Mouse (Mus musculus) urinary bladder, postnatal 25 days (tissue): ENCODE measurements around the gene Gm21731.
"Not testable (repeated sequence)": the region's sequence is repeated elsewhere in the genome, so short reads cannot be mapped to it uniquely, and the experiment has no call there.

Source experiments
- DNase-seq: peaks from one replicate; pipeline ENCODE4 v3.0.0; 2022; ENCODE audit warnings: low spot score

Gene Gm21731

DNA sequence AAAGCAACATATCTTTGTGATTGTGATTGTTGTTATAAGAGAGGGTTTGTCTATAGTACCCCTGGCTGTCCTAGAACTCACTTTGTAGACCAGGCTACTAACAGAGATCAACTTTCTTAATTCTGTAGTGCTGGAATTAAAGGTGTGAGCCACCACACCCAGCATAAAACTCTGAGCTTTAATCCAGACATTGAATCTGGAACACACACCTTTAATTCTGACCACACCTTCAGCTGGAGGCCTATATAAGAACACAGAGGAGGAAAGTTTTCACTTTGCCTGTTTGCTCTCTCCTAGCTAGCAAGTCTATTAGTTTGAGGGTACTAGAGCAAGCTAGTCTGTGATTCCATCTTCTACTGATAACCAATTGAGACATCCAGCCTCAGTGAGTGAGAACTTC lies at the start of gene Gm21731:
Gm21731 (plus strand) TSS at position 301 of the 400 bp plus-strand sequence.
- not testable (repeated sequence) for DNase-seq

DNA sequence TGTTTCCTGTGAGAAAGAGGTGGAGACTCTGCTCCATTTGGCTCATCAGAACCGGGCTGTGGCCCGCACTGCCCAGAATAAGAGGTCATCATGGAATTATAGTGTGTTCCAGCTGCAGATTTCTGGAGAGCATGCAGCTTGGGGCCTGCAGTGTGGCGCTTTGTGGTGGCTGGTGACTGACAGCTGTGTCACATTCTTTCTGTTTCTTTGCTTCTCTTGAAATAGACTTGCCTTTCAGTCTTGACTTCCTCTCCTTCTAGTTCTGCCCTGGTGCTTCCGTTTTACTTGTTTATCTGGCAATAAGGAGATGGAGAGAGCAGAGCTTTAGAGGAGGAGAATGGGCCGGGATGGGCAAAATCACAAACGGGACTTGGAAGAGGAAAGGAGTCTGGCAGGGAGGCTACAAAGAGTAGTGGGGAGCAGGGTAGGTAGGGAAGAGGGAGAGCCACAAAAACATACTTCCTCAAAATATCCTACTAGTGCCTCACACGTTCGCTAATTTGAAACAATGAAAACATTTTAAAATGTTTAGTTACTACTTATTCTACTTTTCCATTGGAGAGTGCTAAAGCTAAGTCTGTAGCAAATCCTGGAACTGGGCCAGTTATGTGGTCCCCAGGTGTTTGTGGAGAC lies 42.6 kb upstream of the Gm21731 start:
- DNase-seq = not testable (repeated sequence)

DNA sequence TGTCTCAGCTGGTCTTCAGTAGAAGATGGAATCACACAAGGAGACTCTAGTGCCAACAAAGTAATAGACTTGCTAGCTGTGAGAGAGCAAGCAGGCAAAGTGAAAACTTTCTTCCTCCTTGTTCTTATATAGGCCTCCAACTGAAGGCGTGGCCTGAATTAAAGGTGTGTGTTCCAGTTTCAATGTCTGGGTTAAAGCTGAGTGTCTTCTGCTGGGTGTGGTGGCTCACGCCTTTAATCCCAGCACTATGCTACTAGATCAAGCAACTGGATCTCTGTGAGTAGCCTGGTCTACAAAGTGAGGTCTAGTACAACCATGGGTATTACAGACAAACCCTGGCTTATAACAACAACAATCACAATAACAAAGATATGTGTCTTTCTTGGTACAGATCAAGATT lies 23.1 kb upstream of the Gm21731 start, which contains the start of gene Gm21762:
Gm21762 (minus strand) TSS at position 101 of the 400 bp plus-strand sequence.
- DNase-seq = not testable (repeated sequence)

DNA sequence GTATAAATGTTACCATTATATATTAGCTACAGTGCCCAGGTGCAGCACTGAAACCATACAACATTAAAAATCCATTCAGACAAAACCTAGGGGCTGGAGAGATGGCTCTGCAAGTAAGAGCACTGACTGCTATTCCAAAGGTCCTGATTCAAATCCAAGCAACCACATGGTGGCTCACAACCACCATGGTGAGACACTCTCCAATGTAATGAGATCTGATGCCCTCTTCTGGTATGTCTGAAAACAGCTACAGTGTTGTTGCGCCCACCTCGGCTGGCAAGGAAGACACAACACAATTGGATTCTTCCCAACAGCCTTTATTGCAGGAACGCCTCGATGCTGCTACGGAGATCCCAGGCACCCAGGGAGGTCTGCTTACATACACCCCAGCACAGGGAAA lies 18.0 kb upstream of the Gm21731 start:
- DNase-seq = not testable (repeated sequence)

DNA sequence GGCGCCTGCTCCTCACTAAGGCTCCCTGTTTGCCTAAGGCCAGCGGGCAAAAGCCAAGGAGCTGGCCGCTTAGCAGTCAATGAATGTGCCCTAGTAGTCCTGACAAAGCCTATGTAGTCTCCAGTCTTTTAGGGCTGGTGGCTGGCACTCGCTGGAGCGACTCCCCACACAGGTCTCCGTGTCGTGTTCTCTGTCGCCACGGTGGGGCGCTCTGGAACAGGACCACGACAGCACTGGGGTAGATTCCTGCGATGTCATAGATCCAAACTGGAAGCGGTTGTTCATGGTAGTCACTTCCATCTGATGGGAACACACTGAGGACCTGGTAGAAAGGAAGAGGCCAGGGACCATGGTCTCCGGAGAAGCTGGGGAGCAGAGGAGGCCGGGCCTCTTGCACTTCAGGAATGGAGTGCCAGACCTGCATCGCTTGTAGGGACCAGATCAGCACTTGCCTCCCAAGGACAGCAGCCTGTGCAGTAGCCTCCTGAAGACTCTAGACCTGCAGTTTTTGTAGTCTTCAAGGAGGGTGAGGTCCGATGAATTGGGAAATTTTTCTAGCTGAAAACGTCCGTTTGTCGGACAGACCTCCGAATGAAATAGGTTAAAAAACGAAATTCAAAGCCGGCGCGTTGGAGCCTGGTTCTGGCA lies 15.8 kb upstream of the Gm21731 start:
- DNase-seq = not testable (repeated sequence)

DNA sequence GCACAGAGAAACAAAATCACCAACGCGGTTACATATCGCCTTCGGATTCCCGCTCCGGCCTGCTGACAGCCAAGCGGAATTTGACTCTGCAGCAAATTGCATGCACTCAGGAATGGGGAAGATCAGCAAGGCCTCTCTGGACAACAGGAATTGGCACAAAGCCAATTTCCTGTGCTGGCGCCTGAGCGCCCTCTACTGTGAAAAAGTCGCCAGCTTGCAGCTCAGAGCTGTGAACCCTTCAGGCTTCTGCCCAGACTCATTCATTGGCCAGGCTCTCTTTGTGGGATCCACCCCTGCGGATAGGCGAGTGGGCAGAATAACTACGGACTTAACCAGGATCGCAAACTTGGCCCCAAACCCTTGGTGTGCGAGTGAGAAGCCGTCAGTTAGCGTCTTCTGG lies 7.1 kb upstream of the Gm21731 start:
- DNase-seq = not testable (repeated sequence)

DNA sequence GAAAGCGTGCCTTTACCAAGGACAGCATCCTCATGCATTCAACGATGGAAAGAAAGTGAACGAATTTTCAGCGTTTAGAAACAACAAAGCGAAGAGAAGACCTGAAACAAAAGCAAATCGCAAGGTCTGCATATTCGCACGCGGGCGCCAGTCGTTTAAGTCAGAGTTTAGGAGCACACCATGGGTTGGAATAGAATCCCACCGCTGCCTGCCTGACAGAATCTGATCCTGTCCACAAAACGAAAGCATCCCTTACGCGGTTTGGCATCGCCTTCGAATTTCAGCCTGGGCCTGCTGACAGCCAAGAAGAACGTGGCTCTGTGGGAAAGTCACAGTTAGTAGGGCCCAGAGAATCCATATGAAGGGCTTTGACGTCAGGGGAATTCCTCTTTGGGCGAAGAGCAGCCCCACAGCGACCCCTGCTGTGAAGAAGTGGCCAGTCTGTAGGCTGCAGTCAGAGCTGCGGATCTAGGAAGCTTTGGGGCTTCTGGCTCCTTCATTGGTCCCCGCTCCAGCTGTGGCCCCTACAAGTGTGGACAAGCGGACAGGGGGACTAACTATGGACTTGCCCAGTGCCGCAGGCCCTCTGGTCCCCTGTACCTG lies 6.4 kb upstream of the Gm21731 start:
- not testable (repeated sequence) for DNase-seq

DNA sequence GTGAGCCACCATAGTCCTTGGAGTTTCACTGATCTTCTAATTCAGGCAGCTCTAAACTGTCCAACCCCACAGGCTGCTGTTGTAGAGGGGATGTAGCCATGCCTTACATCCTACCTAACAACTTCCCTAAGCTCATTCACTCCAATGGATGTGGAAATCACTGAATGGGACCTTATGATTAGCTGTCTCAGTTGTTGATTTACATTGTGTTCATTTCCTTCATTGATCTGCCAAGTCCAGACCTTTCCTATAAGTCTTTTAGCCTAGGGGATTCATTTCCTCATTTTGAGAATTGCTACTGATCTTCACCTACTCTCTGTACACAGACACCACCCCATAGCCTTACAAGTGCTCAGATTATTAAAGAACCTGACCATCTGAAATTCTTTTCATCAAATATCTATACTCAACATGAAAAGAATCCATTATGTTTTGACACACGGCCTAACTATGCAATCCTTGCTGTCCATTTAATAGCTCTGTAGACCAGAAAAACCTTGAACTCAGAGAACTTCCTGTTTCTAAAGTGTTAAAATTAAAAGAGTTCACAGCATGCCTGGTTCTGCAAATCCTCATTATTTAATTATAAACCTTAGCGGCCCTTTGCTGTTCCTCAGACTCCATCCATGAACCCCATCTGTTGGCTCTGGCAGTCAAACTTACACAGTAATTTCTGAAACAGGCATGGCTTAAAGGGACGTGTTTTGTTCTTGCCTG lies 12.5 kb downstream of the Gm21731 start:
- DNase-seq = not testable (repeated sequence)

DNA sequence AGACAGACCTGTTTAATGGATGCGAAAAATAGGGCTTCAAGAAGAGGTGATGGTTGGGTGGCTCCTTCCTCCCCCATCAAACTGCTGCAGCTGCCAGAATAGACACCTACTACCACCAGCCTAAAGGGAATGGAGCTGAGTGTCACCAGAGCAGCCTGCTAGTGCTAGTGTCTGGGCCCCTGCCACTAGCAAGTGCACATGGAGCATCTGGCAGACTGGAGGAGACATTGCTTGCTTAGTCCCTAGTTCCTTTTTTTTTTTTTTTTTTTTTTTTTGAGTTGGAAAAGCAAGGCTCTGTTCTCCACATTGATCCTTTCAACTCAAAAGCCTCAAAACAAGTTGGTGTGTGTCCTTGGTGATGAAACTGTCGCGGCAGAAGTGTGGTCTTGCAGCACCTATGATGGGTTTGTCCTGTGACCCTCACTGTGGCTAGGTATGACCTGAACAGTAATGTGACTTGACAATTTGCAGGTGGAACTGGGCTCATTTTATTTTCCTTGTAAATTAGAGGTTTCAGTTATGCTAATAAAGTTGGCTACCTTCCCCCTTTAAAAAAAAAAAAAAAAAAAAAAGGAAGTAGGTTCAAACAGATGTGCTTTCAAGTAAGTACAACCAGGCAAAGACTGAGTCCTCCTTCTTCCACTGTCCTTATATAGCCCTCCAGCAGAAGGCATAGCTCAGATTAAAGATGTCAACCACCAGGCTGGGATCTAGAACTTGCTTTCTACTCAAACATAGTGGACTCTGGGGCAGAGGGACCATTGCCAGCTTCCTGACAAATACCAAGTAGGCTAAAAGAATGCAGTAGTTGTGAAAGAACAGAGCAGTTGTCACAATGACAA lies 20.1 kb downstream of the Gm21731 start:
- DNase-seq = not testable (repeated sequence)

DNA sequence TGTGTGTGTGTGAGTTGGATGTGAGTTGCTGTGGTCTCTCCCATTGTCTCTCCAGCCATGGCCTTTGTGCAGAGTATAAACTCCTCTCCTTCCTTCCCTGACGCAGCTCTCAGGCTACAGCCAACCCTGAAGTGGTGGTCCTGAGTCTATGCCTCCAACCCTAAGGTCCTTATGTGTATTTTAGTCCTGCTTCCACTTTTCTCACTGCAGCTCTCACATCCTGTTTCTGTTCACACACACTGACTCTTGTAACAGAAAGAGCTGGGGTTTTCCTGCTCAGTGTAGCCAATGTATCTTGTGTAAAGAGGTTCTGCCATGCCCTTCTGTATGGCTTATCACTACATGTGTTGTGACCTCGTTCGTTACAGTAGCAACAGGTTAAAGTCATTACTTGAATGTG lies 20.8 kb downstream of the Gm21731 start:
- DNase-seq = not testable (repeated sequence)

DNA sequence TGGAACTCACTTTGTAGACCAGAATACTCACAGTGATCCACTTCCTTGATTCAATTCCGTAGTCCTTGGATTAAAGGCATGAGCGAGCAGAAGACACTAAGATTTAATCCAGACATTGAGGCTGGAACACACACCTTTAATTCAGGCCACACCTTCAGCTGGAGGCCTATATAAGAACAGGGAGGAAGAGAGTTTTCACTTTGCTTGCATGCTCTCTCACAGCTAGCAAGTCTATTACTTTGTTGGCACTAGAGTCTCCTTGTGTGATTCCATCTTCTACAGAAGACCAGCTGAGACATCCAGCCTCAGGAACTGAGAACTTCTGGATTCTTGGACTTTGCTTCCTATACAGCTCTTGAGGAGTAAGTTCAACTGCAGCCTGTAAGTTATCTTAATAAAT lies 24.0 kb downstream of the Gm21731 start, which contains the start of gene AF067061:
AF067061 (plus strand) TSS at position 245 of the 400 bp plus-strand sequence.
- DNase-seq = not testable (repeated sequence)

DNA sequence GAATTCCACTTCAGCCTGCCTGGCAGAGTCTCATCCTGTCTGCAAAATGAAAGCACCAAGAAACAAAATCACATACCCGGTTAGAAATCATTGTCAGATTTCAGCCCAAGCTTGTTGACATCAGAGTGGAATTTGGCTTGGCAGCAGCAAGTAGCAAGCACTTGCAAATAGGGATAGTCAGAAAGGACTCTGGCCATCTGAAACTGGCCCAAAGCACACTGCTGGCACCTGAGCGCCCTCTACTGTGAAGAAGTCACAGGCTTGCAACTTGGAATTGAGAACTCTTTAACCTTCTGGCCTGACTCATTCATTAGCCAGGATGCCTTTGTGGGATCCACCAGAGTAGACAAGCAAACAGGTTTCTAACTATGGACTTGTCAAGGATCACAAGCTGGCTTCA lies 38.9 kb downstream of the Gm21731 start:
- not testable (repeated sequence) for DNase-seq

DNA sequence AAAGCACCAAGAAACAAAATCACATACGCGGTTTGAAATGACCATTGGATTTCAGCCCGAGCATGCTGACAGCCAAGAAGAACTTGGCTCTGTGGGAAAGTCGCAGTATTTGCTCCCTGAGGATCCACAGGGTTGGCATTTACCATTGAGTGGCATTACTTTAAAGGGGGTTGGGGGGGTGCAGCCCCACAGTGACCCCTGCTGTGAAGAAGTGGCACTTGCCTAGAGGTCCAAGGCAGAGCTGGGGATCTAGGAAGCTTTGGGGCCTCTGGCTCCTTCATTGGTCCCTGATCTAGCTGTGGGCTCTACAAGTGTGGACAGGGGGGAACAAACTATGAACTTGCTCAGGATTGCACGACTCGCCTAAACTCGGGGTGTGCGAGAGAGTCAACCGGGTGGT lies 39.9 kb downstream of the Gm21731 start:
- no peak for DNase-seq
